Mouse (Mus musculus) macrophage (primary cell): ENCODE data around the gene Mei4. TPM values are rescaled to one million over a fixed set of nuclear protein-coding genes. Genes with fewer than 3 reads are reported as not detected.

ENCODE experiments used
- polyA plus RNA-seq: library from polyadenylated mRNA; stranded (reverse); fragments of 250-400 nt; gene quantifications from 3 replicates; pipeline ENCODE4 v1.2.4, GENCODE M21; 2018; ENCODE audit warnings: inconsistent platforms

Gene Mei4
- polyA plus RNA-seq, 1 experiment from 2014 or later: not detected

Other genes with a start within 250 kb of the Mei4 start
- not detected in 3 replicates for gene Htr1b, start 229.8 kb upstream of the Mei4 start, polyA plus RNA-seq